Mouse (Mus musculus): ENCODE results near the gene 4930433I11Rik.
"Not testable (repeated sequence)": the region's sequence is repeated elsewhere in the genome, so short reads cannot be mapped to it uniquely, and the experiment has no call there.

Gene 4930433I11Rik

GRCm38 (mm10) chr7:40987243-40987642 is at the start of gene 4930433I11Rik:
Gene 4930433I11Rik, plus strand, starts transcription at chr7:40987543.
- no peak for DNase-seq (ENCODE audit: low read depth in 1 of 2, low spot score in 2 of 2)

- DNase-seq (ENCODE audit: low read depth in 1 of 2, low spot score in 2 of 2) = no peak
These were observed 48.0 kb upstream of the 4930433I11Rik start for GRCm38 (mm10) chr7:40939371-40939770.

DNA sequence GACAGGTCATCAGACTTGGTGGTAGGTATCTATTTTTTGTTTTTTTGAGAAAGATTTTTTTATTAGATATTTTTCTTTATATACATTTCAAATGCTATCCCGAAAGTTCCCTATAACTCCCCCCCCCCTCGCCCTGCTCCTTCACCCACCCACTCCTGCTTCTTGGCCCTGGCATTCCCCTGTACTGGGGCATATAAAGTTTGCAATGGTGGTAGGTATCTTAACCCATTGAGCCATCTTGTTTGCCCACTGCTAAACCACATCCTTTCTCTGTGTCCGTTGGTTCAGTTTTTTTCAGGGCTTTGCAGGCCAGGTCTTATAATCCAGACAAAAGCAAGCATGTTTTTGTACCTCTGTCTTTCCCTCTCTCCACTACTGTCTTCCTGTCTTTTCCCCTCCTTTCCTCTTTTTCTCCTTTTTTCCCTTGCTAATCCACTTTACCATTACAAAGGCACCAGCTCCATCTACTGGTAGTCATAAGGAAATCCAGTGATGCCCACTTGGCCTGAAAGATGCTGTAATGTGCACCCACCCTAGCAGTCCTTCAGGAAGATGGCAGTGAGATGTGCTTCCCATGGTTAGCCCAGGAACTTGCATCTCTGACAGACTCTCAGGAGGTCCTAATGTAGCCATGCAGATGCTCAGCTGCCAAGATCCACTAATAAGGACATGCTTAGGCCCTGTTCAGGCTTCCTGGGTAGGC is 45.0 kb upstream of the 4930433I11Rik start:
- DNase-seq (ENCODE audit: low read depth in 1 of 2, low spot score in 2 of 2) = no peak

- DNase-seq (ENCODE audit: low read depth in 1 of 2, low spot score in 2 of 2) = not testable (repeated sequence)
These were observed 45.1 kb downstream of the 4930433I11Rik start, which contains the start of gene Gm4884 for GRCm38 (mm10) chr7:41032419-41032818. Gene Gm4884, plus strand, starts transcription at chr7:41032719.

GRCm38 (mm10) chr7:41044058-41044457 is 56.7 kb downstream of the 4930433I11Rik start:
- DNase-seq (ENCODE audit: low read depth in 1 of 2, low spot score in 2 of 2) = not testable (repeated sequence)
